Mouse (Mus musculus) hindbrain, embryonic 14.5 days (tissue): Measurements from ENCODE around the gene Ppp1r1b. TPM values are rescaled to one million over a fixed set of nuclear protein-coding genes. Genes with fewer than 3 reads are reported as not detected.
A peak's percentile ranks its signal among the peaks of the same experiment; 100 is the strongest.

Source experiments
- ATAC-seq: fragments of 200-750 bp; cut with Nextera tagmentation; 2 replicates; pipeline ENCODE4 v1.8.0; 2017; ENCODE audit warnings: moderate number of reproducible peaks, mild to moderate bottlenecking, moderate TSS enrichment, moderate library complexity; ENCODE audit not compliant: low FRiP score
- DNase-seq: peaks from one replicate; pipeline ENCODE4 v3.0.0-alpha.2; 2015; ENCODE audit warnings: low spot score
- H3K27ac ChIP-seq: fragments of 300-500 bp; sonication (generic); 2 replicates; pipeline ENCODE4 v1.5.1; 2014; ENCODE audit warnings: mild to moderate bottlenecking, moderate library complexity
- H3K27me3 ChIP-seq: fragments of 300-500 bp; sonication (generic); 2 replicates; pipeline ENCODE4 v1.6.1; 2014; ENCODE audit warnings: mild to moderate bottlenecking, low read length, mixed read lengths; ENCODE audit not compliant: control insufficient read depth, insufficient read depth
- H3K36me3 ChIP-seq: fragments of 300-500 bp; sonication (generic); replicated peaks from 2 replicates; pipeline ENCODE4 v1.6.1; 2014; ENCODE audit not compliant: control insufficient read depth, insufficient read depth
- H3K4me1 ChIP-seq: fragments of 300-500 bp; sonication (generic); replicated peaks from 2 replicates; pipeline ENCODE4 v1.6.1; 2014; ENCODE audit warnings: antibody characterized with exemption, low read length, mixed read lengths; ENCODE audit not compliant: control insufficient read depth, insufficient read depth
- H3K4me2 ChIP-seq: fragments of 300-500 bp; sonication (generic); replicated peaks from 2 replicates; pipeline ENCODE4 v1.6.1; 2014; ENCODE audit warnings: mild to moderate bottlenecking, moderate library complexity
- H3K4me3 ChIP-seq: fragments of 300-500 bp; sonication (generic); replicated peaks from 2 replicates; pipeline ENCODE4 v1.5.1; 2014; ENCODE audit warnings: mild to moderate bottlenecking, low read length
- H3K9ac ChIP-seq: fragments of 300-500 bp; sonication (generic); 2 replicates; pipeline ENCODE4 v1.6.1; 2014
- H3K9me3 ChIP-seq: fragments of 300-500 bp; sonication (generic); 2 replicates; pipeline ENCODE4 v1.6.1; 2016; ENCODE audit warnings: low read length; ENCODE audit not compliant: control insufficient read depth
- WGBS: fragments of 180-500 bp; shearing (Covaris S2); extraction: QIAGEN DNeasy Blood & Tissue Kit; methylation state at CpG from one replicate; pipeline ENCODE4 v1.1.7; 2014; 5-methylcytosine and 5-hydroxymethylcytosine counted together
- polyA plus RNA-seq: library from polyadenylated mRNA; unstranded; fragments of >200 nt; fragmentation: Nextera tagmentation; extraction: Ambion mirVana; gene quantifications from 2 replicates; pipeline ENCODE4 v1.2.1, GENCODE M21; 2014

Gene Ppp1r1b
- polyA plus RNA-seq, 1 experiment from 2014 or later: 3.3 TPM

- WGBS: 77% methylated on average over 12 of the region's 12 CpGs
- no peak overlapping the region for H3K27ac ChIP-seq
- no peak overlapping the region for H3K4me3 ChIP-seq
- H3K36me3 ChIP-seq: no peaks in the 10 kb centered on the region
- ATAC-seq: no peak
- H3K9me3 ChIP-seq: no peaks in the 10 kb centered on the region
- 0 out of 2 replicates have a peak, but pooled peaks cover 4% of the 10 kb centered on the region for H3K4me1 ChIP-seq
- H3K27me3 ChIP-seq: peaks cover 21% of the 10 kb centered on the region; the same call in 1 of the 2 replicates
- DNase-seq: no peak
- no peak overlapping the region for H3K9ac ChIP-seq
- no peak overlapping the region for H3K4me2 ChIP-seq
These were observed 41.9 kb downstream of the Ppp1r1b start for GRCm38 (mm10) chr11:98390141-98390540.

GRCm38 (mm10) chr11:98392034-98392433 lies 43.8 kb downstream of the Ppp1r1b start:
- ATAC-seq (no peak), DNase-seq (no peak)
- Histone ChIP-seq H3K4me1 (0 out of 2 replicates have a peak, but pooled peaks cover 4% of the 10 kb centered on the region), H3K27me3 (peaks cover 16% of the 10 kb centered on the region; the same call in 1 of the 2 replicates), H3K36me3 (no peaks in the 10 kb centered on the region), H3K9me3 (no peaks in the 10 kb centered on the region), H3K4me3 (no peak overlapping the region), H3K27ac (no peak overlapping the region), H3K9ac (no peak overlapping the region), H3K4me2 (no peak overlapping the region)
- 23% methylated on average over 5 of the region's 8 CpGs for WGBS

- Histone ChIP-seq H3K36me3 (0 out of 2 replicates have a peak, but pooled peaks cover 2% of the 10 kb centered on the region), H3K4me1 (0 out of 2 replicates have a peak, but pooled peaks cover 4% of the 10 kb centered on the region), H3K9ac (no peak overlapping the region), H3K9me3 (no peaks in the 10 kb centered on the region), H3K4me2 (no peak overlapping the region), H3K27me3 (peaks cover 10% of the 10 kb centered on the region; the same call in 1 of the 2 replicates), H3K27ac (no peak overlapping the region), H3K4me3 (no peak overlapping the region)
- 56% methylated on average over 4 of the region's 4 CpGs for whole genome bisulfite sequencing
- no peak for DNase-seq
- ATAC-seq: no peak
These were observed 44.4 kb downstream of the Ppp1r1b start for GRCm38 (mm10) chr11:98392645-98393044.

GRCm38 (mm10) chr11:98393317-98393716 lies 45.1 kb downstream of the Ppp1r1b start:
- Histone ChIP-seq H3K27ac (no peak overlapping the region), H3K36me3 (0 out of 2 replicates have a peak, but pooled peaks cover 4% of the 10 kb centered on the region), H3K4me3 (no peak overlapping the region), H3K4me2 (no peak overlapping the region), H3K9ac (no peak overlapping the region), H3K4me1 (0 out of 2 replicates have a peak, but pooled peaks cover 4% of the 10 kb centered on the region), H3K27me3 (peaks cover 4% of the 10 kb centered on the region; the same call in 1 of the 2 replicates), H3K9me3 (no peaks in the 10 kb centered on the region)
- ATAC-seq (no peak), DNase-seq (no peak)
- WGBS: 75% methylated on average over 6 of the region's 6 CpGs

GRCm38 (mm10) chr11:98394301-98394700 lies 46.1 kb downstream of the Ppp1r1b start:
- Histone ChIP-seq H3K4me1 (0 out of 2 replicates have a peak, but pooled peaks cover 4% of the 10 kb centered on the region), H3K9me3 (no peaks in the 10 kb centered on the region), H3K36me3 (0 out of 2 replicates have a peak, but pooled peaks cover 4% of the 10 kb centered on the region), H3K9ac (no peak overlapping the region), H3K4me3 (no peak overlapping the region), H3K27me3 (no peaks in the 10 kb centered on the region), H3K27ac (no peak overlapping the region), H3K4me2 (no peak overlapping the region)
- no peak for ATAC-seq
- 62% methylated on average over 6 of the region's 6 CpGs for WGBS
- no peak for DNase-seq

- H3K27ac ChIP-seq: no peak overlapping the region
- 51% methylated on average over 4 of the region's 4 CpGs for WGBS
- DNase-seq (no peak), ATAC-seq (no peak)
- 0 out of 2 replicates have a peak, but pooled peaks cover 4% of the 10 kb centered on the region for H3K36me3 ChIP-seq
- H3K9me3 ChIP-seq: no peaks in the 10 kb centered on the region
- H3K4me3 ChIP-seq: no peak overlapping the region
- peaks cover 8% of the 10 kb centered on the region; the same call in 1 of the 2 replicates for H3K4me1 ChIP-seq
- H3K9ac ChIP-seq: no peak overlapping the region
- no peaks in the 10 kb centered on the region for H3K27me3 ChIP-seq
- no peak overlapping the region for H3K4me2 ChIP-seq
These were observed 46.8 kb downstream of the Ppp1r1b start for GRCm38 (mm10) chr11:98395041-98395440.

- H3K27me3 ChIP-seq: no peaks in the 10 kb centered on the region
- H3K4me1 ChIP-seq: peaks cover 16% of the 10 kb centered on the region
- H3K4me2 ChIP-seq: no peak overlapping the region
- WGBS: 86% methylated on average over 7 of the region's 7 CpGs
- H3K9ac ChIP-seq: no peak overlapping the region
- H3K27ac ChIP-seq: no peak overlapping the region
- H3K36me3 ChIP-seq: 0 out of 2 replicates have a peak, but pooled peaks cover 4% of the 10 kb centered on the region
- no peaks in the 10 kb centered on the region for H3K9me3 ChIP-seq
- ATAC-seq (no peak), DNase-seq (no peak)
- H3K4me3 ChIP-seq: no peak overlapping the region
These were observed 49.7 kb downstream of the Ppp1r1b start for GRCm38 (mm10) chr11:98397946-98398345.

GRCm38 (mm10) chr11:98400161-98400726 lies 52.0 kb downstream of the Ppp1r1b start, which contains the start of gene Pgap3:
TSS of gene Pgap3 (minus strand) at chr11:98400490.
- Histone ChIP-seq H3K4me3 (peak within 1 kb of the TSS; percentile 51), H3K27me3 (no peaks in the 10 kb centered on the region; the same call in 1 of the 2 replicates), H3K27ac (peak within 1 kb of the TSS; percentile 94), H3K36me3 (0 out of 2 replicates have a peak, but pooled peaks cover 4% of the 10 kb centered on the region), H3K4me1 (peaks cover 12% of the 10 kb centered on the region), H3K9me3 (no peaks in the 10 kb centered on the region), H3K4me2 (peak within 1 kb of the TSS; percentile 83), H3K9ac (peak within 1 kb of the TSS; percentile 68)
- WGBS: under 1% methylated on average over 40 of the region's 40 CpGs
- peak; percentile 95 for ATAC-seq
- peak; percentile 87 for DNase-seq

- H3K4me2 ChIP-seq: peak overlapping the region; percentile 83
- WGBS: 60% methylated on average over 3 of the region's 3 CpGs
- H3K9me3 ChIP-seq: no peaks in the 10 kb centered on the region
- H3K4me3 ChIP-seq: peak overlapping the region; percentile 51
- DNase-seq: no peak
- H3K9ac ChIP-seq: peak overlapping the region; percentile 68
- peak overlapping the region; percentile 94 for H3K27ac ChIP-seq
- no peak for ATAC-seq
- H3K27me3 ChIP-seq: no peaks in the 10 kb centered on the region; the same call in 1 of the 2 replicates
- H3K36me3 ChIP-seq: 0 out of 2 replicates have a peak, but pooled peaks cover 4% of the 10 kb centered on the region
- peaks cover 12% of the 10 kb centered on the region for H3K4me1 ChIP-seq
These were observed 52.6 kb downstream of the Ppp1r1b start for GRCm38 (mm10) chr11:98400816-98401215.
